Mouse (Mus musculus): ENCODE results near the gene Eva1b. TPM values are rescaled to one million over a fixed set of nuclear protein-coding genes. Genes with fewer than 3 reads are reported as not detected.

The Eva1b gene
- polyA plus RNA-seq, 1 experiment: 0.17 TPM

DNA sequence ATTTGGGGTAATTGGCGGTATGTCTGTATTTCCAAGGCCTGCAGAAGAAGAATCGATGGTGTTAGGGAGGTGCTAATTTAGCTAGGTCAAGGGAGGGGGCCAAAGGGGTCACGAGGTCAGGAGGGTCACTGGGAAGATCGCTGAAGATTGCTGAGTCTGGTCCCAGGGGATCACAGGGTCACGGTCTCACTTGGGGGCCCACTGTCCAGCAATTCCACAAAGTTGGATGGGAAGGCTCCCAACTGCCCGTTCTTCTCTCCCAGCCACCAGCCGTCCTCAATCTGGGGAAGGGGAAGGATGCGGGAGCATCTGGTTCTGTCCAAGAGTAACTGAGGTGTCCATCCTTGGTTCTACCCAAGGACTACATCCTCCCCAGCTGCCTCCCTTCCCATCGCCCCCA, 14.4 kb downstream of the Eva1b start:
- TF ChIP-seq GATA1 (IDR thresholded peaks at IDR 0.05; ENCODE audit: low read length): no peak

- TF ChIP-seq GATA1 (IDR thresholded peaks at IDR 0.05; ENCODE audit: low read length): no peak
These were observed 15.1 kb downstream of the Eva1b start for GRCm38 (mm10) chr4:126162544-126163066.

DNA sequence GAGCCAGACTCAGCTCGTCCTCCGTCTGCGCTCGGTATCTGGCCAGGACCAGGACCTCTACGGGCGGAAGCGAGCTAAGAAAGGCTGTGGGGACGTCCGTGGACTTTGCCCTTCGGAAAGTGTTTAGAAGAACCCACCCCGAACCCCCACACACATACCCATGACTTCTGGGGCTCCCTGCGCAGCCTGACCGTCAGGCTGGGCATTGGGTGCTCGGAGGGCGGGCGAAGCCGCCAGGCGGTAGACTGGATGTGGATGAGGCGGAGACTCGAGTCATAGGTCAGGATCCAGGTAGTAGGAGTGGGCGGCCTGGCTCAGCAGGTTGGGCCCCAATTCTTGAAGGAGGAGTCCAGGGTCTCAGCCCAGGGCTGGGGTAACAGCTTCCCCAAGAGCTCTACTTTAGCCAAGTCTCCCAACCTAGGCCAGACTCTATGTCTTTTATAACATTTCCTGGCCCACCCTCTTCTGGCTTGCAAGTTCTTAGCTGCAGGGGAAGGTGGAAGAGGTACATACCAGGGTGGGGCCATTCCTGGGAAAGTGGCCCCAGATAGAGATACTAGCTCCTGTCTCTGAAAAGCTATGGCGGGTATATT, 15.6 kb downstream of the Eva1b start, which contains the start of gene Sh3d21:
Gene Sh3d21 (minus strand): TSS at position 425 of the 593 bp plus-strand sequence.
- no peak for TF ChIP-seq GATA1 (IDR thresholded peaks at IDR 0.05; ENCODE audit: low read length)

GRCm38 (mm10) chr4:126163685-126164084, 16.1 kb downstream of the Eva1b start:
- no peak for TF ChIP-seq GATA1 (IDR thresholded peaks at IDR 0.05; ENCODE audit: low read length)

DNA sequence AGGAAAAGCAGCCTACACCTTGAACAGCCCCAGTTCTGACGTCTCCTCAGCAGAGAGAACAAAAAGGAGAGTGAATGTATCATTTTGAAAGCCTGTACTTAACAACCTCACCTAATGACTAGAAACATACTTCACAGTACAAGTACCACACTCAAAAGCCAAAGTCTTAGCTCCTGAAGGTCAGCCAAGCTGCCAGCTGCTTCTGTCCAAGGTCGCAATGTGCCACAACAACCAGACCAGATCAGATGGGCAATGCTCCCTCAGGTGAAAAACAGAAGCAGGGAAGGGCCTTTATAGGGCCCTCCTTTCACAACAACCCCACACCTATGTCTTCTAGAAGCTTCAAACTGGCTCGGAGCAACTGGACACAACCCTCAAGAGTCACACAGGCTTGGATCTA, 18.5 kb downstream of the Eva1b start:
- TF ChIP-seq GATA1 (IDR thresholded peaks at IDR 0.05; ENCODE audit: low read length): no peak

DNA sequence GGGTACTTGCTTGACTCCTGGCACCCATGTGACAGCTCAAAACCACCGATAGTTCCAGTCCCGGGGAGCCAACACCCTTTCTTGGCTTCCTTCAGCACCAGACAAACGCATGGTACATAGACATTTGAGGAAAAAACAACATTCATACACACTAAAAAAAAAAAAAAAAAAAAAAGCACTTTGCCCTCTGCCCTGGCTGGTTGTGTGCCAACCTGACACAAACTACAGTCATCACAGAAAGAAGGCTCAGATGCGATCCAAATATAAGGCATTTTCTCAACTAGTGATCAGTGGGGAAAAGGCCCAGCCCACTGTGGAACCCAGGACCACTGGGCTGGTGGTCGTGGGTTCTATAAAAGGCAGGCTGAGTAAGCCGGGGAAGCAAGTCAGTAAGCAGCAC, 21.3 kb downstream of the Eva1b start:
- TF ChIP-seq GATA1 (IDR thresholded peaks at IDR 0.05; ENCODE audit: low read length): no peak

DNA sequence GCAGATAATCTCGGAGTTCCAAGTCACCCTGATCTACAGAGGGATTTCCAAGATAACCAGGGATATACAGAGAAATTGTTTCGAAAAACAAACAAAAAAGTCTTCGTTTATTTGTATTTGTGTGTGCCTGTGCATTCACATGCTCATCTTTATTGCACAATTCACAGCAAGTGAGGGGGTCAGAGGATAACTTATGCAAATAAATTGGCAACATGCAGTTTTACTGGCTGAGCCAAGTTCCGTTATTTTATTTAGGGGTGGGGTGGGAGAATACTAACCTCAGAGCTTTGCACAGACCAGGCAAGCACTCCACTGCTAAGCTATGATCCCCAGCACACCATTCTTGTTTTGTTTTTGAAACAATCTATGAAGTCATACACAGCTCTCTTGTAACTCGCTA, 26.3 kb downstream of the Eva1b start:
- no peak for TF ChIP-seq GATA1 (IDR thresholded peaks at IDR 0.05; ENCODE audit: low read length)

DNA sequence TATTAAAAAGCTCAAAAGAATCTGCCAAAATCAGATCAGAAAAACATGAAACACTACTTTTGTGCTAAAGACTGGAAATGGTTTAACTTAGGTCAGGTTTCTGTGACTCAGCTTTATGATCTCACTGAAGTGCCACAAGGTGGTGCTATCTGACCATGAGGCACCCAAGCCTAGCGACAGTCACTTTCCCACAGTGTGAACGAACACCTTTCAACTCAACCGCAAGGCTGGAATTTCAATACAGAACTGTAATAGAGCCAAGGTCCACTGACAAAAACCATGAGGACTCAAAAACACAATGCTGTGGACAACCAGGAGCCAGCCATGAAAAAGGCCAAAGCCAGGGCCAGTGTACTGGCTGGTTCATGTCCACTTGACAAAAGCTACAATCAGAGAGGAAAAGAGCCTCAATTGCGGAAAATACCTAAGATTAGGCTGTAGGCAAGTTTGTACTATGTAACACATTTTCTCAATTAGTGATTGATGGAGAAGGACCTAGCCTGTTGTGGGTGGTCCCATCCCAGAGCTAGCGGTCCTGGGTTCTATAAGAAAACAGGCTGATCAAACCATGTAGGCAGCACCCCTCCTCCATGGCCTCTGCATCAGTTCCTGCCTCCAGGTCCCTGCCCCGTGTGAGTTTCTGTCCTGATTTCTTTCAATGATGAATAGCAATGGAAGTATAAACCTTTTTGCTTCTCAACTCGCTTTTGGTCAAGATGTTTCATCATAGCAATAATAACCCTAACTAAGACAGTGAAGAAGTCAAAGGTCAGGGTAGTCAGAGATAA, 33.8 kb downstream of the Eva1b start:
- no peak for TF ChIP-seq GATA1 (IDR thresholded peaks at IDR 0.05; ENCODE audit: low read length)

GRCm38 (mm10) chr4:126183034-126183433, 35.5 kb downstream of the Eva1b start:
- TF ChIP-seq GATA1 (IDR thresholded peaks at IDR 0.05; ENCODE audit: low read length): no peak

- TF ChIP-seq GATA1 (IDR thresholded peaks at IDR 0.05; ENCODE audit: low read length): no peak
These were observed 39.6 kb downstream of the Eva1b start for GRCm38 (mm10) chr4:126187096-126187495.

GRCm38 (mm10) chr4:126190636-126191035, 43.1 kb downstream of the Eva1b start:
- TF ChIP-seq GATA1 (IDR thresholded peaks at IDR 0.05; ENCODE audit: low read length): no peak

DNA sequence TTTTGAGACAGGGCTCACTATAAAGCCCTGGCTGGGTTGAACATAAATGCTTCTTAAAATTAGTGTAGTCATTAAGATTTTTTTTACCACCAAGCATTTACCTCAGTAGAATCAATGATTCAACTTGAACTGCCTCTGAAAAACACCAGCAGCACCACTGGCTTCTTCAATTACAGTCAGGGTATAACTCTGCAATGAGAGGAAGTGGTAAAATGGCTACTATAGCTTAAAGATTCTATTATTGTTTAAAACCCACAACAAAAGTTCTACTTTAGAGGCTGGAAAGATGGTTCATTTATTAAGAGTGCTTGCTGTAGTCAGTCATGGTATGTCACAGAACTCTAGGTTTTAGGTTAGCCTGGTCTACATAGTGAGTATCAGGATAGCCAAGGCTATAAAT, 46.7 kb downstream of the Eva1b start:
- TF ChIP-seq GATA1 (IDR thresholded peaks at IDR 0.05; ENCODE audit: low read length): no peak

DNA sequence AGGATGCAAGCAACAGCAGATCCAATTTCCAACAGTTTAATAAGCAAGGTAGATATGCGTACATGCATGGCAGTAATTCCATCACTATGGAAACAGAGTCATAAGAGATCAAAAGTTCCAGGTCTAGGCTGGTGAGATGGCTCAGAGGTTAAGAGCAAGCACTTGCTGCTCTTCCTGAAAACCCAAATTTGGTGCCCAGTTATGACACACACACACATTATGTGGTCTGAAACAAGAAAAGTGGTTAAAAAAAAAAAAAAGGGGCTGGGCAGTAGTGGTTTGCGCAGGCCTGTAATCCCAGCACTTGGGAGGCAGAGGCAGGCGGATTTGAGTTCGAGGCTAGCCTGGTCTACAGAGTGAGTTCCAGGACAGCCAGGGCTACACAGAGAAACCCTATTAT, 47.4 kb downstream of the Eva1b start:
- TF ChIP-seq GATA1 (IDR thresholded peaks at IDR 0.05; ENCODE audit: low read length): no peak

DNA sequence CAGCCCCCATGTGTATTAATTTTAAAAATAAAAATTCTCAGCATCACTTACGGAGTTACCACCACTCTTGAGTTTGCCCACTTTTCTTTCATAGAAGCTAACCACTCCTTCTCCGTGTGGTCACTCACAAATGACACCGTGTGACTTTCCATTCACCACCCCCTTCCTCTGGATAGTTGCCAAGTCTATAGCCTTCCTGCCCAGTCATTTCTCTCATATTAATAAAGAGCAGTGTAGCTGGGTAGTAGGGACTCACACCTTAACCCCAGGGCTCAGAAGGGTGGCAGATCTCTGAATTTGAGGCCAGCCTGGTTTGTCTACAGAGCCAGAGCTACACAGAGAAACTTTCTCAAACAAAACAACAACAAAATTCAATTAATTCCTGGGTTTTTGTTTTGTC, 49.9 kb downstream of the Eva1b start:
- TF ChIP-seq GATA1 (IDR thresholded peaks at IDR 0.05; ENCODE audit: low read length): no peak

Other genes starting within 250 kb of the Eva1b start
- not detected in 2 replicates for gene Csf3r, start 123.2 kb upstream of the Eva1b start, polyA plus RNA-seq (2012)
- gene Mrps15, start 100.8 kb upstream of the Eva1b start, polyA plus RNA-seq (2012): 227 and 296 TPM in 2 replicates
- 0.13 and 0.54 TPM in 2 replicates for gene Oscp1, start 89.2 kb upstream of the Eva1b start, polyA plus RNA-seq (2012)
- 10.3 and 12.6 TPM in 2 replicates for gene Lsm10, start 51.1 kb upstream of the Eva1b start, polyA plus RNA-seq (2012)
- 57.1 and 60.3 TPM in 2 replicates for gene Stk40, start 43.8 kb upstream of the Eva1b start, polyA plus RNA-seq (2012)
- gene Sh3d21, start 15.7 kb downstream of the Eva1b start, polyA plus RNA-seq (2012): 0.30 and 0.32 TPM in 2 replicates
- 203 and 204 TPM in 2 replicates for gene Thrap3, start 55.0 kb downstream of the Eva1b start, polyA plus RNA-seq (2012)
- 87.6 and 112 TPM in 2 replicates for gene Map7d1, start 108.6 kb downstream of the Eva1b start, polyA plus RNA-seq (2012)
- 35.1 and 44.0 TPM in 2 replicates for gene Trappc3, start 114.6 kb downstream of the Eva1b start, polyA plus RNA-seq (2012)
- gene Col8a2, start 139.0 kb downstream of the Eva1b start, polyA plus RNA-seq (2012): not detected in 2 replicates
- 69.4 and 71.2 TPM in 2 replicates for gene Adprhl2, start 174.0 kb downstream of the Eva1b start, polyA plus RNA-seq (2012)
- 0.09 and 0.12 TPM in 2 replicates for gene Tekt2, start 177.9 kb downstream of the Eva1b start, polyA plus RNA-seq (2012)

Measured in G1E-ER4 (cell line).